Mouse (Mus musculus) ES-E14 (cell line): ENCODE results near the gene Pdzd9.

Source experiments
- CHD2 ChIP-seq: IDR thresholded peaks from 2 replicates; pipeline ENCODE4 v1.6.1; 2014; ENCODE audit warnings: mild to moderate bottlenecking, low read depth, low read length, inconsistent platforms
- HCFC1 ChIP-seq: IDR thresholded peaks from 2 replicates; pipeline ENCODE4 v1.6.1; 2012; ENCODE audit warnings: low read length, inconsistent platforms, borderline replicate concordance; ENCODE audit not compliant: insufficient read depth
- MAFK ChIP-seq: IDR thresholded peaks from 2 replicates; pipeline ENCODE4 v1.6.1; 2014; ENCODE audit warnings: mild to moderate bottlenecking, low read depth, low read length, inconsistent platforms; ENCODE audit not compliant: insufficient read depth
- ZC3H11A ChIP-seq: IDR thresholded peaks from 2 replicates; pipeline ENCODE4 v1.6.1; 2012; ENCODE audit warnings: low read depth, mild to moderate bottlenecking, inconsistent platforms, low read length, borderline replicate concordance
- ZNF384 ChIP-seq: IDR thresholded peaks from 2 replicates; pipeline ENCODE4 v1.6.1; 2012; ENCODE audit warnings: low read depth, low read length, inconsistent platforms

DNA sequence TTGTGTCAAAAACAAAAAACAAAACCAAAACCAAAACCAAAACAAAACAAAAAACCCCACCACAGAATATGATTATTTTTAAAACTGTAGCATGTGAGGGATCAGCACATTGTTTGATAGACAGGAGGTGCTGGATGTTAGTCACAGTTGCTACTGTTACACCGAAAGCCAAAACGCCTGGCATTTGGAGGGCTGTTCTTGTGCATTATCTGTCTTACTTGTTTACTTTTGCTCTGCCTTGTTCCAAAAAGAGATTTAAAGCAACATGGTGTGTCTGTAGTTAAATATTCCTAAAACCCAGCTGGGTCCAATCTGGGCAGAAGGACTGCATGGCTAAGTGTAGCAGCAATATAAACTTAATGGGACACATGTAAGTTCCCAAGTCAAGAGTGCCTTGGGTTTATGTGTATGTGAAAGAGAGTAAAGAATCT lies 14.6 kb upstream of the Pdzd9 start:
- no peak for TF ChIP-seq MAFK
- TF ChIP-seq ZNF384 = no peak
- TF ChIP-seq CHD2 = no peak
- TF ChIP-seq HCFC1 = no peak
- no peak for TF ChIP-seq ZC3H11A
